Comparison of ENCODE assay signal across 18 mouse cellular contexts in the genomic region with DNA sequence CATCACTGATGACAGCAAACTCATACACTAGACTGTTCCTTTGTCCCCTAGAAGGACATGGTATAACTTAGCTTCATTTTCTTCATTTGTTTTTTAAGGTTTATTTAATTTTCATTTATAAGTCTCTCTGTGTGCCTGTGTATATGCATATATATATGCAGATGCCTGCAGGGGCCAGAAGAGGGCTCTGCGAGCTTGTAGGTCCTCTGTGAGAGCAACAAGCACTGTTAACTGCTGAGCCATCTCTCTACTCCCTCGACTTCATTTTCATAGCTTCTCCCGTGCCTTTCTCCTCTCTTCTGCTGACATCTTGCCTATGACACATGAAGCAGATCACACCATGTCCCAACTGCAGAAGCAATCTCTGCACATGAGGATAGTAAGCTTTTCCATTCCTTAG.
DNase-seq lines count a peak whose midpoint lies in the region; ATAC-seq and TF ChIP-seq lines count a peak whose summit lies in the region.
"Had no signal": no experiment of that assay in that cellular context is flagged by ENCODE, and none has a peak within 500 bp of the region (broad histone marks: within the 10 kb centered on the region; RNA-seq: fewer than 3 reads in every experiment).

No protein-coding gene starts in this region.

- ATAC-seq in kidney, postnatal 0 days (replicated peaks; ENCODE audit: low FRiP score, low read depth), result no peak
- ATAC-seq in kidney, embryonic 14.5 days (ENCODE audit: low FRiP score, low TSS enrichment), result no peak
- ATAC-seq in stomach, postnatal 0 days (ENCODE audit: low FRiP score, low TSS enrichment), result no peak
- ATAC-seq: inflammation-experienced regulatory T-cells, adult 6 months had no signal

- H3K9me3 ChIP-seq in kidney, postnatal 0 days (replicated peaks; ENCODE audit: low read length), result no peaks in the 10 kb centered on the region
- no peaks in the 10 kb centered on the region for H3K9me3 ChIP-seq in kidney, embryonic 14.5 days (ENCODE audit: control insufficient read depth, low read length)
- H3K9me3 ChIP-seq in stomach, postnatal 0 days (ENCODE audit: control insufficient read depth, low read length), result no peaks in the 10 kb centered on the region
- H3K9me3 ChIP-seq: heart, embryonic 15.5 days; liver, embryonic 13.5 days had no signal

- no peak for DNase-seq in gastrocnemius, adult 2 months
- DNase-seq in gastrocnemius, postnatal 25 days, result no peak
- no peak for DNase-seq in kidney, postnatal 0 days (ENCODE audit: low spot score)
- peak; percentile 14 for DNase-seq in thymus, postnatal 0 days (ENCODE audit: low spot score)
- DNase-seq in thymus, postnatal 4 days, result no peak
- no peak for DNase-seq in stomach, postnatal 0 days (ENCODE audit: low spot score)
- DNase-seq in cerebellum, adult 11-12 months, result no peak
- DNase-seq: adrenal gland, postnatal 14 days; cerebellum, adult 2 months; kidney, postnatal 25 days; left cerebral cortex, postnatal 4 days; liver, embryonic 13.5 days; right cerebral cortex, adult 18-20 months; thymus, adult 18-20 months had no signal

- intact Hi-C loops in gastrocnemius, adult 2 months (cut with DNase I), result no loop called here

- 0 out of 2 replicates have a peak, but pooled peaks have one; percentile 22 for TF ChIP-seq CTCF in gastrocnemius, adult 2 months (IDR thresholded peaks at IDR 0.05)
- peak; percentile 23; the same call in 1 of the 2 replicates for TF ChIP-seq CTCF in kidney, postnatal 0 days (IDR thresholded peaks at IDR 0.05; ENCODE audit: low read depth)
- peak; percentile 25; the same call in 1 of the 2 replicates for TF ChIP-seq CTCF in stomach, postnatal 0 days (IDR thresholded peaks at IDR 0.05; ENCODE audit: low read depth)

- no peak overlapping the region for H3K9ac ChIP-seq in kidney, postnatal 0 days (ENCODE audit: low read depth, low read length)
- no peak overlapping the region for H3K9ac ChIP-seq in kidney, embryonic 14.5 days (ENCODE audit: low read depth, low read length)
- no peak overlapping the region for H3K9ac ChIP-seq in stomach, postnatal 0 days (ENCODE audit: low read length)
- H3K9ac ChIP-seq: heart, embryonic 15.5 days; liver, embryonic 13.5 days had no signal

- H3K4me3 ChIP-seq in gastrocnemius, adult 2 months, result no peak overlapping the region
- H3K4me3 ChIP-seq in kidney, postnatal 0 days (replicated peaks; ENCODE audit: low read depth, low read length), result no peak overlapping the region
- H3K4me3 ChIP-seq in kidney, embryonic 14.5 days (ENCODE audit: low read length), result no peak overlapping the region
- H3K4me3 ChIP-seq in stomach, postnatal 0 days (ENCODE audit: low read depth, low read length), result no peak overlapping the region
- H3K4me3 ChIP-seq: heart, embryonic 15.5 days; hindbrain, embryonic 10.5 days; liver, embryonic 13.5 days had no signal

- no peaks in the 10 kb centered on the region for H3K27me3 ChIP-seq in kidney, postnatal 0 days (ENCODE audit: insufficient read depth, low read length)
- H3K27me3 ChIP-seq in kidney, embryonic 14.5 days (ENCODE audit: control insufficient read depth, insufficient read depth, low read length), result peaks cover 4% of the 10 kb centered on the region
- no peaks in the 10 kb centered on the region for H3K27me3 ChIP-seq in stomach, postnatal 0 days (ENCODE audit: control insufficient read depth, insufficient read depth, low read length)
- H3K27me3 ChIP-seq: heart, embryonic 15.5 days; liver, embryonic 13.5 days had no signal

- H3K4me1 ChIP-seq in kidney, postnatal 0 days (replicated peaks; ENCODE audit: insufficient read depth, low read length), result peaks cover 10% of the 10 kb centered on the region; the same call in 1 of the 2 replicates
- H3K4me1 ChIP-seq in kidney, embryonic 14.5 days (ENCODE audit: control insufficient read depth, insufficient read depth, low read length), result no peaks in the 10 kb centered on the region
- H3K4me1 ChIP-seq in stomach, postnatal 0 days (replicated peaks; ENCODE audit: control insufficient read depth, insufficient read depth), result no peaks in the 10 kb centered on the region
- H3K4me1 ChIP-seq: liver, embryonic 13.5 days had no signal

- TF ChIP-seq EP300 in stomach, postnatal 0 days (optimal IDR thresholded peaks at IDR 0.05), result no peak

- no peak overlapping the region for H3K4me2 ChIP-seq in kidney, postnatal 0 days (ENCODE audit: low read length)
- H3K4me2 ChIP-seq in kidney, embryonic 14.5 days (replicated peaks; ENCODE audit: low read depth, low read length), result no peak overlapping the region
- no peak overlapping the region for H3K4me2 ChIP-seq in stomach, postnatal 0 days (replicated peaks; ENCODE audit: low read depth)
- H3K4me2 ChIP-seq: heart, embryonic 15.5 days; liver, embryonic 13.5 days had no signal

- H3K36me3 ChIP-seq in kidney, postnatal 0 days (ENCODE audit: insufficient read depth, low read length), result no peaks in the 10 kb centered on the region
- no peaks in the 10 kb centered on the region for H3K36me3 ChIP-seq in kidney, embryonic 14.5 days (ENCODE audit: control insufficient read depth, insufficient read depth, low read length)
- no peaks in the 10 kb centered on the region for H3K36me3 ChIP-seq in stomach, postnatal 0 days (ENCODE audit: control insufficient read depth, insufficient read depth, low read length)
- H3K36me3 ChIP-seq: heart, embryonic 15.5 days; hindbrain, embryonic 10.5 days; liver, embryonic 13.5 days had no signal

- H3K27ac ChIP-seq in gastrocnemius, adult 2 months, result no peak overlapping the region
- no peak overlapping the region for H3K27ac ChIP-seq in kidney, postnatal 0 days
- H3K27ac ChIP-seq in kidney, embryonic 14.5 days (ENCODE audit: low read depth, low read length), result no peak overlapping the region
- no peak overlapping the region for H3K27ac ChIP-seq in stomach, postnatal 0 days (replicated peaks)
- H3K27ac ChIP-seq: heart, embryonic 15.5 days; hindbrain, embryonic 10.5 days; liver, embryonic 13.5 days had no signal

- 85% methylated on average over 3 of the region's 3 CpGs for WGBS in kidney, postnatal 0 days
- 92% methylated on average over 3 of the region's 3 CpGs for WGBS in kidney, embryonic 14.5 days
- 82% methylated on average over 3 of the region's 3 CpGs for WGBS in stomach, postnatal 0 days
